Mouse (Mus musculus): ENCODE results near the gene Gramd2. TPM values are rescaled to one million over a fixed set of nuclear protein-coding genes. Genes with fewer than 3 reads are reported as not detected.
"Not testable (repeated sequence)": the region's sequence is repeated elsewhere in the genome, so short reads cannot be mapped to it uniquely, and the experiment has no call there.

The Gramd2 gene
- polyA plus RNA-seq, 2 experiments: 0.12 TPM; not detected in 1

- Histone ChIP-seq H3K9me3 (ENCODE audit: control insufficient read depth, low read length) (no peaks in the 10 kb centered on the region), H3K36me3 (replicated peaks; ENCODE audit: control insufficient read depth, insufficient read depth, low read depth) (no peaks in the 10 kb centered on the region), H3K27me3 (ENCODE audit: control insufficient read depth, insufficient read depth, low read length) (no peaks in the 10 kb centered on the region), H3K4me1 (replicated peaks; ENCODE audit: control insufficient read depth in 2 of 2, insufficient read depth in 2 of 2, low read length in 1 of 2) (peaks cover 12 to 16% of the 10 kb centered on the region in 2 experiments), H3K9ac (replicated peaks) (peak overlapping the region; percentile 79), H3K4me2 (ENCODE audit: low read depth) (peak overlapping the region; percentile 94), H3K27ac (peak overlapping the region; percentile 80), H3K4me3 (ENCODE audit: insufficient read depth in 1 of 2, low read depth in 2 of 2, low read length in 2 of 2) (peak overlapping the region; percentile 86 to 87)
- DNase-seq (ENCODE audit: low read depth in 3 of 3, low spot score in 3 of 3) (peak; percentile 75 to 80 (median 77)), ATAC-seq (ENCODE audit: insufficient read depth) (peak; percentile 92)
- TF ChIP-seq CTCF (IDR thresholded peaks at IDR 0.05; ENCODE audit: low read depth): no peak
- TF ChIP-seq EP300 (IDR thresholded peaks at IDR 0.05; ENCODE audit: low read depth): no peak
- 0% methylated on average over 42 of the region's 49 CpGs for WGBS (ENCODE audit: insufficient replicate concordance)
These were observed 71.2 kb downstream of the Gramd2 start for GRCm38 (mm10) chr9:59751066-59751581.

GRCm38 (mm10) chr9:59751966-59752365 is 72.0 kb downstream of the Gramd2 start:
- no peak for TF ChIP-seq CTCF (IDR thresholded peaks at IDR 0.05; ENCODE audit: low read depth)
- Histone ChIP-seq H3K4me3 (ENCODE audit: insufficient read depth in 1 of 2, low read depth in 2 of 2, low read length in 2 of 2) (peak overlapping the region; percentile 86 to 87), H3K4me1 (replicated peaks; ENCODE audit: control insufficient read depth in 2 of 2, insufficient read depth in 2 of 2, low read length in 1 of 2) (peaks cover 12 to 16% of the 10 kb centered on the region in 2 experiments), H3K9ac (replicated peaks) (peak overlapping the region; percentile 79), H3K27me3 (ENCODE audit: control insufficient read depth, insufficient read depth, low read length) (no peaks in the 10 kb centered on the region), H3K27ac (no peak overlapping the region; the same call in 1 of the 2 replicates), H3K36me3 (replicated peaks; ENCODE audit: control insufficient read depth, insufficient read depth, low read depth) (no peaks in the 10 kb centered on the region), H3K9me3 (ENCODE audit: control insufficient read depth, low read length) (no peaks in the 10 kb centered on the region), H3K4me2 (ENCODE audit: low read depth) (peak overlapping the region; percentile 94)
- ATAC-seq (ENCODE audit: insufficient read depth) (no peak), DNase-seq (ENCODE audit: low read depth in 3 of 3, low spot score in 3 of 3) (no peak)
- WGBS (ENCODE audit: insufficient replicate concordance): 6% methylated on average over 2 of the region's 2 CpGs

GRCm38 (mm10) chr9:59755199-59755598 is 75.3 kb downstream of the Gramd2 start:
- peaks cover 2 to 3% of the 10 kb centered on the region in 2 experiments; a peak in 3 of 4 replicates for H3K4me1 ChIP-seq (replicated peaks; ENCODE audit: control insufficient read depth in 2 of 2, insufficient read depth in 2 of 2, low read length in 1 of 2)
- ATAC-seq (ENCODE audit: insufficient read depth): no peak
- no peak overlapping the region for H3K9ac ChIP-seq (replicated peaks)
- no peak overlapping the region for H3K27ac ChIP-seq
- no peak overlapping the region for H3K4me3 ChIP-seq (ENCODE audit: insufficient read depth in 1 of 2, low read depth in 2 of 2, low read length in 2 of 2)
- TF ChIP-seq EP300 (IDR thresholded peaks at IDR 0.05; ENCODE audit: low read depth) (no peak), CTCF (IDR thresholded peaks at IDR 0.05; ENCODE audit: low read depth) (no peak)
- DNase-seq (ENCODE audit: low read depth in 3 of 3, low spot score in 3 of 3): no peak
- no peaks in the 10 kb centered on the region for H3K27me3 ChIP-seq (ENCODE audit: control insufficient read depth, insufficient read depth, low read length)
- WGBS (ENCODE audit: insufficient replicate concordance): 35% methylated on average over 2 of the region's 2 CpGs
- no peak overlapping the region for H3K4me2 ChIP-seq (ENCODE audit: low read depth)
- H3K9me3 ChIP-seq (ENCODE audit: control insufficient read depth, low read length): no peaks in the 10 kb centered on the region
- H3K36me3 ChIP-seq (replicated peaks; ENCODE audit: control insufficient read depth, insufficient read depth, low read depth): no peaks in the 10 kb centered on the region

GRCm38 (mm10) chr9:59757016-59757415 is 77.1 kb downstream of the Gramd2 start:
- not testable (repeated sequence) for H3K36me3 ChIP-seq (replicated peaks; ENCODE audit: control insufficient read depth, insufficient read depth, low read depth)
- 81% methylated on average over 2 of the region's 3 CpGs for WGBS (ENCODE audit: insufficient replicate concordance)

GRCm38 (mm10) chr9:59760515-59760914 is 80.6 kb downstream of the Gramd2 start:
- no peak for ATAC-seq (ENCODE audit: insufficient read depth)
- no peaks in the 10 kb centered on the region for H3K36me3 ChIP-seq (replicated peaks; ENCODE audit: control insufficient read depth, insufficient read depth, low read depth)
- no peak overlapping the region for H3K27ac ChIP-seq
- no peaks in the 10 kb centered on the region for H3K4me1 ChIP-seq (replicated peaks; ENCODE audit: control insufficient read depth in 2 of 2, insufficient read depth in 2 of 2, low read length in 1 of 2)
- H3K27me3 ChIP-seq (ENCODE audit: control insufficient read depth, insufficient read depth, low read length): no peaks in the 10 kb centered on the region
- H3K4me2 ChIP-seq (ENCODE audit: low read depth): no peak overlapping the region
- TF ChIP-seq EP300 (IDR thresholded peaks at IDR 0.05; ENCODE audit: low read depth) (no peak), CTCF (IDR thresholded peaks at IDR 0.05; ENCODE audit: low read depth) (peak; percentile 36; the same call in 1 of the 2 replicates)
- H3K4me3 ChIP-seq (ENCODE audit: insufficient read depth in 1 of 2, low read depth in 2 of 2, low read length in 2 of 2): no peak overlapping the region
- no peak for DNase-seq (ENCODE audit: low read depth in 3 of 3, low spot score in 3 of 3)
- H3K9ac ChIP-seq (replicated peaks): no peak overlapping the region
- H3K9me3 ChIP-seq (ENCODE audit: control insufficient read depth, low read length): no peaks in the 10 kb centered on the region
- 43% methylated on average over 3 of the region's 3 CpGs for WGBS (ENCODE audit: insufficient replicate concordance)

More at GRCm38 (mm10) chr9:59757016-59757415, 77.1 kb downstream of the Gramd2 start:
- ATAC-seq (ENCODE audit: insufficient read depth); H3K4me3 ChIP-seq (ENCODE audit: insufficient read depth in 1 of 2, low read depth in 2 of 2, low read length in 2 of 2); H3K27ac ChIP-seq; H3K9ac ChIP-seq (replicated peaks); H3K27me3 ChIP-seq (ENCODE audit: control insufficient read depth, insufficient read depth, low read length); H3K4me2 ChIP-seq (ENCODE audit: low read depth); H3K4me1 ChIP-seq (replicated peaks; ENCODE audit: control insufficient read depth in 2 of 2, insufficient read depth in 2 of 2, low read length in 1 of 2); DNase-seq (ENCODE audit: low read depth in 3 of 3, low spot score in 3 of 3); H3K9me3 ChIP-seq (ENCODE audit: control insufficient read depth, low read length): not testable (repeated sequence)

- not testable (repeated sequence) for ATAC-seq (ENCODE audit: insufficient read depth); H3K9ac ChIP-seq (replicated peaks); H3K4me2 ChIP-seq (ENCODE audit: low read depth); H3K36me3 ChIP-seq (replicated peaks; ENCODE audit: control insufficient read depth, insufficient read depth, low read depth); DNase-seq (ENCODE audit: low read depth in 3 of 3, low spot score in 3 of 3); H3K9me3 ChIP-seq (ENCODE audit: control insufficient read depth, low read length); H3K27ac ChIP-seq; H3K4me1 ChIP-seq (replicated peaks; ENCODE audit: control insufficient read depth in 2 of 2, insufficient read depth in 2 of 2, low read length in 1 of 2); H3K27me3 ChIP-seq (ENCODE audit: control insufficient read depth, insufficient read depth, low read length); H3K4me3 ChIP-seq (ENCODE audit: insufficient read depth in 1 of 2, low read depth in 2 of 2, low read length in 2 of 2)
- 80% methylated on average over 11 of the region's 13 CpGs for WGBS (ENCODE audit: insufficient replicate concordance)
These were observed 87.1 kb downstream of the Gramd2 start for GRCm38 (mm10) chr9:59766966-59767461.

All from liver, embryonic 14.5 days (tissue).